Mouse (Mus musculus) C2C12 (cell line): ENCODE data around the gene Vwa5b2.

ENCODE experiments used
- CTCF ChIP-seq: IDR thresholded peaks from one replicate; pipeline ENCODE4 v1.5.1; 2011; ENCODE audit not compliant: control insufficient read depth, insufficient read depth, insufficient read length
- FOSL1 ChIP-seq: IDR thresholded peaks from one replicate; pipeline ENCODE4 v1.8.0; 2011; ENCODE audit warnings: mild to moderate bottlenecking, low read length; ENCODE audit not compliant: poor library complexity, insufficient read depth, severe bottlenecking
- MYOD1 ChIP-seq: IDR thresholded peaks from one replicate; pipeline ENCODE4 v1.6.1; 2011; ENCODE audit warnings: low read depth; ENCODE audit not compliant: control insufficient read depth, insufficient read length

- TF ChIP-seq CTCF (no peak), FOSL1 (no peak), MYOD1 (no peak)
Observed at GRCm38 (mm10) chr16:20619541-20620398, 30.5 kb downstream of the Vwa5b2 start.
